Mouse (Mus musculus): ENCODE results near the gene Zdhhc12. TPM values are rescaled to one million over a fixed set of nuclear protein-coding genes. Genes with fewer than 3 reads are reported as not detected.
"Not testable (repeated sequence)": the region's sequence is repeated elsewhere in the genome, so short reads cannot be mapped to it uniquely, and the experiment has no call there.

Zdhhc12 gene
- total RNA-seq, 2 experiments from 2014 or later, result 9.9 to 11.4 TPM

GRCm38 (mm10) chr2:30066046-30066901, 27.2 kb downstream of the Zdhhc12 start:
- DNase-seq (ENCODE audit: extremely low spot score in 1 of 2, low spot score in 1 of 2), result peak; percentile 81 to 89

- DNase-seq (ENCODE audit: extremely low spot score in 1 of 2, low spot score in 1 of 2), result no peak
Measured at GRCm38 (mm10) chr2:30064298-30064697, 29.1 kb downstream of the Zdhhc12 start.

- no peak for DNase-seq (ENCODE audit: extremely low spot score in 1 of 2, low spot score in 1 of 2)
Measured at GRCm38 (mm10) chr2:30063791-30064190, 29.7 kb downstream of the Zdhhc12 start.

DNA sequence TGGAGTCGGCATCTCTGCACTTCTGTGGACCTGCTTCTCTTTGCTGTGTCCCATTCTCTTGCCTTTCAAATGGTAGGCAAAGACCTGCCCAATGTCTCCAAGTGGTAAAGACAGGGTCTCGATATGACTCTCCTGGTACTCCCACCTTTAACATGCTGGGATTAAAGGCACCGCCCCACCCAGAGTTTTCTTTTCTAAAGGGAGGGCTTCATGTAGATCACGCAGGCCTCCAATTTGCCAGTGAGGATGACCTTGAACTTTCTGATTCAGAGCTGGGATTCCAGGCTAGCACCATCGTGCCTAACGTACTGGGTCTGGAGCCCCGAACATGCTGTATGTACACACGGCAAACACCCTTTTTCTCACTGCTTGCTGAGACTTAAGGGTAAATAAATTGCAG, 30.2 kb downstream of the Zdhhc12 start:
- DNase-seq (ENCODE audit: extremely low spot score in 1 of 2, low spot score in 1 of 2), result no peak

DNA sequence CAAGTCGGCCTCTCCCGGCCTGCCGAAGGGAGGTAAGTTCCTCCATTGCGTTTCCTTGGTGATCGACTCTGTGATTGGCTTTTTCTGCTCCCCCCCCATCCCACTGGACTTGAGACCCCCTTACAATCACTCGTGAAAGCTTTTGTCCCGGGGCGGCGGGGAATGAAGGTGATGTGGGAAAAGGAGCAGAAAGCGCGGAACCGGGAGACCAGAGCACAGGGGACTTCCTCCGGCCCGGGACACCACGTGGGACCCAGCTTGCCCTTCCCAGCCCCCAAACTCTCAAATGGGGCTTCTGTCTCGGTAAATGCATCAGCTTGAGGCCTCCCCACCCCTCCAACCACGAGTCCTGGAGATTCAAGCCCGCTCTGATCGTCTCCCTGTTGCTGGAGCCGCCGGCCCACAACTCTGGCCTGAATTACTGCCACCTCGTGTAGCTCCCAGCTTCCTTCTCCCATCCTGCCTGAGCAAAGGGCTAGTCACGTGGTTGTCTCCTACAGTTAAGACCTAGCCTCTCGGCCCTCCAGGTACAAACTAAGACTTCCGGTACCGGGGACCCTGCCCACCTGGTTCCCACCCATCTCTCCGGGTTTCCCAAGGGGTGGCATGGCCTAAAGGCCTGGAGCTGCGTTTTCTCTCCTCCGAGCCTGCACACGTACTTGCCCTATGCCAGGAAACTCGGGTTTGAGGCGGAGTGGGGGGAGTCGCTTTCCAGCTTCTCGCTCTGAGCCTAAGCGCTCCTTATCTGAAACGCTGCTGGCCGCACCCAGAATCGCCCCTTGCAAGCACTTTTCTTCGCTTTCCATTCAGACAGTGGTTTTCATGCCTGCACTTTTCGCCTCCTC, 31.0 kb downstream of the Zdhhc12 start:
- DNase-seq (ENCODE audit: extremely low spot score in 1 of 2, low spot score in 1 of 2), result peak in 1 of 2 experiments; percentile 23

DNA sequence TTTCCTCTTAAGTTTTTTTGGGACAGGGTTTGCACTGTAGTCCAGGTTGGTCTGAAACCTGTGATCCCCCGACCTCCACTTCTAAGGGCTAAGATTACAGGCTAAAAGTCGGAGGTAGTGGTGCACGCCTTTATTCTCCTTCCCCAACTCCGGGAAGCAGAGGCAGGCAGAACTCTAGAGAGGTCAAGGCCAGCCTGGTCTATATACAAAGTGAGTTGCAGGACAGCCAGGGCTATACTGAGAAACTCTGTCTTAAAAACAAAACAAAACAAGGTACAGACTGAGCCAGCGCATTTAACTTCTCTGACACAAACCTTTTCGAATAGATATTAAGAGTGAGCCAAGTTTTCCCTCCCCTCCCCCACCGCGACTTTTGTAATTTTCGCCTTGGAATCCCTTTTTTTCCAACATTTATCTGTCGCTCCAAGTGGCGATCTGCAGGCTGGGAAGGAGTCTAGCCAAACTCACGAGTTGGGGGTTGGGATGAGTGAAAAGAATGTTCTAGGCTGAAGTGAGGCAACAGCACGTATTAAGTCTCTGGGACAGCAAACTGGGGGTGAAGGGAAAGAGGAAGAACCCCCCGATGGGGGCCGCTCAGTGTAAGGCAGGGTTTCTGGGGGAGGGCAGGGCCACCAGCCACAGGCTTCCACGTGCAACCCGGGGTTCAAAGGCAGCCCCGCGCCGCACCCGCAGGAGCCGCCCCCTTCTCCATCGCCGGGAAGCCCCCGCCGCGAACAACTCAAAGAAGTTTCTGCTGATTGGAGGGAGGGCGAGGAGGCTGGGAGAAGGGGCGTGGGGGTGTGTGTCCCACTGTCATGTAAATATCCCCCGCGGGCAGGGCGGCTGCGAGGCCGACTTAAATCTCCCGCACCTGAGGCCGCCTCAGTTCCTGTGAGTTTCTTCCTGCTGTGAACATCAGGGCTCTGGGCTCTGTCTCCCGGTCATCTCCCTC, 32.0 kb downstream of the Zdhhc12 start:
- no peak for DNase-seq (ENCODE audit: extremely low spot score in 1 of 2, low spot score in 1 of 2)

DNA sequence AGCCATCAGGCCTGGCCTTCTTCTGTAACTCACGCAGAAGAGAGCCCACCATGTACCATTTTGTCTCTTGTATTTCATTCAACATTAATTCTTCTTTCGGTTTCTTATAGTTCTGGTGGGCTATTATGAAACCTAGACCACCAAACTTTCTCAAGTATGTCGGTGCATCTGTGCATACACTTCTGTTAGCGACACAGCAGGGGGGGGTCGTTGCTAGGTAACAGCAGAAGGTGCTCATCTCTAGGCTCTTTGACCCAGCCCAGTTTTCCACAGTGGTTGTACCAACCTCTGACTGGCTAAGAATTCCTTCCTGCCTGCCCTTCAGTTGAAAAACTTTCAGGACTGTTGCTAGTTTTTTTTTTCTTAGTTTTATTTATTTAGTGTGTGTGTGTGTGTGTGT, 35.0 kb downstream of the Zdhhc12 start:
- no peak for DNase-seq (ENCODE audit: extremely low spot score in 1 of 2, low spot score in 1 of 2)

- no peak for DNase-seq (ENCODE audit: extremely low spot score in 1 of 2, low spot score in 1 of 2)
Measured at GRCm38 (mm10) chr2:30057223-30057904, 36.1 kb downstream of the Zdhhc12 start, which contains the start of gene Set. Gene Set (plus strand): TSS chr2:30057378.

- no peak for DNase-seq (ENCODE audit: extremely low spot score in 1 of 2, low spot score in 1 of 2)
Measured at GRCm38 (mm10) chr2:30056736-30057135, 36.7 kb downstream of the Zdhhc12 start.

GRCm38 (mm10) chr2:30055310-30055709, 38.1 kb downstream of the Zdhhc12 start:
- not testable (repeated sequence) for DNase-seq (ENCODE audit: extremely low spot score in 1 of 2, low spot score in 1 of 2)

DNA sequence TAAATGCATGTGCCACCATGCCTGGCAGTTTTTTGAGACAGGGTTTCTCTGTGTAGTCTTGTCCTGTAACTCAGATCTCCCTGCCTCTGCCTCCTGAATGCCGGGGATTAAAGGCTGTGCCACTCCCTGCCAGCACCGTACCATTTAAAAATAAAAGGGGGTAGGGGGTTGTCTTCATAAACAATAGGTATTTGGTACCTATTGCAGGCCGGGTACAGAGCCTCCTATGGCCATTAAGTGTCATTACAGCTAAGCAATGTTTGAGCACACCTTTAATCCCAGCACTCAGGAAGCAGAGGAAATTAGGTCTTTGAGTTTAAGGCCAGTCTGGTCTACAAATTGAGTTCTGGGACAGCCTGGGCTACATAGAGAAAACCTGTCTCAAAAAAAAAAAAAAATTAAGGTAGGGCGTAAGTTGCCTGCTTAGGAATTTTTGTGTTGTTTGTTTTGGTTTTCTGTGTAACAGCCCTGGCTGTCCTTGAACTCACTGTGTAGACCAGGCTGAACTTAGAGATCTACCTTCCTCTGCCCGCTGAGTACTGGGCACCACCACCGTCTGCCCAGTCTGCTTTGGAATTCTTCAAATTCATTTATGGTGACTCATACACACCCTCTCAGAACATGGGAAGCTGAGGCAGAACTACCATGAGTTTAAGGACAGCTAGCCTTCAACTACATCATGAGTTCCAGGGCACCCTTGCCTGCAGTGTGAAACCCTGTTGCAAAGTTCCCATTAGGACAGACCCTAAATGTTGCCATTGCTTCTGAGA, 41.3 kb downstream of the Zdhhc12 start:
- no peak for DNase-seq (ENCODE audit: extremely low spot score in 1 of 2, low spot score in 1 of 2)

- DNase-seq (ENCODE audit: extremely low spot score in 1 of 2, low spot score in 1 of 2), result no peak
Measured at GRCm38 (mm10) chr2:30049831-30050230, 43.6 kb downstream of the Zdhhc12 start.

DNA sequence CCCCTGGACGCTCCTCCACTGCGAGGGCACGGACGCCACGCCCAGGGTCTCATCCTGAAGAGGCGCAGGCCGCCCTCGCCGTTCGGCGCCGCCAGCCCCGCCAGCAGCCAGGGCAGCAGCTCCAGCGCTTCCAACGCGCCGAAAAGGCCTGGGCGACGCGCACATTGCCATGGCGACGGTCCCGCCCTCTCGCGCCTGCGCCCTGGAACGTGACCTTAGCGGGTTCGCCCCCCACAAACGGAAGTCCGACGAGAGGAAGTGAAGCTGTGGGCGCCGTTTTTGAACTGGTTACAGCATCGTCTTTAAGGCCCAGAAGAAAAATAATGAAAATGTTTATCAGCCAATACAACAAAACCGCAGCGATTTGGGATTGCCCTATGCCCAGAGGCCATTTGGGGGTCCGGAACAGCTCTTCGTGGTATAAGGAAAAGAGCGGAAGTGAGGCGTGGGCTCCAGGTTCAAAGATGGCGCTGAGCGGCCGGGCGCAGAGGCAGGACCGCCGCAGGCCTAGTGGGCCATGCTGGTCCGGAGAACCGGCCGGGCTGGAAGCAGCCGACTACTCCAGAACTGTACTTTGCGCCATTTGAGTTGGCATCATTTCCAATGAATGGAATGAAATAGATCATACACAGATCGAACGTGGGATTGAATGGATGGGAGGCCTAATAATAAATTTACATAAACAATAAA, 44.6 kb downstream of the Zdhhc12 start, which contains the start of gene Wdr34:
Gene Wdr34 (minus strand): TSS at position 183 of the 690 bp plus-strand sequence.
- peak; percentile 94 to 97 for DNase-seq (ENCODE audit: extremely low spot score in 1 of 2, low spot score in 1 of 2)

- no peak for DNase-seq (ENCODE audit: extremely low spot score in 1 of 2, low spot score in 1 of 2)
Measured at GRCm38 (mm10) chr2:30048101-30048501, 45.3 kb downstream of the Zdhhc12 start.

DNA sequence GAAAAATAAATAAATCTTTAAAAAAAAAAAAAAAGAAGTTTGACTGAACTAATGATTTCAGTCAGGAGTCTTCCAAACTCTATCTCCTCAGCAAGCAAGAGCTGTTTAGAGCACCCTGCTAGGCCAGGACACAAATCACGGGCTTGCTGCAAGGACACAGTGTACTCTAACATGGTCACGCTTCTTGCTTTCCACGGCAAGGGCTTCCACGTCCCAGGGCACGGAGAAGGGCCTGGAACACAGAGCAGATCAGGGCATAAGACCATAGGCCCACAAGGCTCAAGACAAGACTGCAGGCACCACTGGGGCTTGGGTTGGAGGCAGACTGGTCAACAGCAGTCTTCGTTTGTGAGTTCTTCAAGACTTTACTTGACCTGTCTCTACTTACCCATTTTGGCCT, 46.3 kb downstream of the Zdhhc12 start:
- no peak for DNase-seq (ENCODE audit: extremely low spot score in 1 of 2, low spot score in 1 of 2)

DNA sequence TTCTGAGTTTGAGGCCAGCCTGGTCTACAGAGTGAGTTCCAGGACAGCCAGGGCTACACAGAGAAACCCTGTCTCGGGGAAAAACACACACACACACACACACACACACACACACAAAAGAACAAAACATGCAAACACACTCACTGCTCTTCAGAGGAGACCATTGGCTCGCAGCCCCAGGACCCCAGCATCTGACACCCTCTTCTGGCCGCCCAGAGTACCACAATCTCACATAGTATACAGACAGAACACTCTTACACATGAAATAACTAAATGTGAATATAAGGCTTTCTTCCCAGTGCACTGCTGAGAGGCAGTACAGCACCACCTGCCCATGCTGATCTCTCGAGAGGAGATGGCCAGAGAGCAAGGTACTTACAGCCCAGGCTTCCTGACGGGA, 48.9 kb downstream of the Zdhhc12 start:
- no peak for DNase-seq (ENCODE audit: extremely low spot score in 1 of 2, low spot score in 1 of 2)

DNA sequence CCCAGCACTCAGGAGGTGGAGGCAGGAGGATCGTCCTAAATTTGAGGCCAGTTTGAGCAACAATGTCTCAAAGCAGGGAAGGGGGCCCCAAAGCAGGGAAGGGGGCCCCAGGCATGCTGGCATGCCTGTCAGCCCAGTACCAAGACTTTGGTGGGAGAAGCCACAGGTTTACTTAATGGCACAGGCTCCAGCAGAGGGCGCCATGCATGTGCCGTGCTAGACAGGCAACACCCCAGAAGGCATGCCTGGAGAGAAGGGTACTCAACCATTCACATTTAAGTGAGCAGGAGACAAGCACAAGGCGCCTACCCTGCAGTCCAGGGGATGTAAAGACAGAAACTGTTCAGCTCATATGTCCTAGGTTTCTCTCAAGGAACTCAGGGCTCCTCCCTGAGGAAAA, 51.0 kb downstream of the Zdhhc12 start:
- peak; percentile 68 to 87 for DNase-seq (ENCODE audit: extremely low spot score in 1 of 2, low spot score in 1 of 2)

Measured in layer of hippocampus, postnatal 25 days (tissue).